Mouse (Mus musculus): ENCODE data around the gene 1110017D15Rik.

GRCm38 (mm10) chr4:41556311-41556953 lies 39.3 kb upstream of the 1110017D15Rik start:
- TF ChIP-seq CTCF (IDR thresholded peaks at IDR 0.05; ENCODE audit: low read depth) (no peak), EP300 (IDR thresholded peaks at IDR 0.05; ENCODE audit: low read depth) (no peak)
